Mouse (Mus musculus): ENCODE measurements around the gene Sgpl1.

DNA sequence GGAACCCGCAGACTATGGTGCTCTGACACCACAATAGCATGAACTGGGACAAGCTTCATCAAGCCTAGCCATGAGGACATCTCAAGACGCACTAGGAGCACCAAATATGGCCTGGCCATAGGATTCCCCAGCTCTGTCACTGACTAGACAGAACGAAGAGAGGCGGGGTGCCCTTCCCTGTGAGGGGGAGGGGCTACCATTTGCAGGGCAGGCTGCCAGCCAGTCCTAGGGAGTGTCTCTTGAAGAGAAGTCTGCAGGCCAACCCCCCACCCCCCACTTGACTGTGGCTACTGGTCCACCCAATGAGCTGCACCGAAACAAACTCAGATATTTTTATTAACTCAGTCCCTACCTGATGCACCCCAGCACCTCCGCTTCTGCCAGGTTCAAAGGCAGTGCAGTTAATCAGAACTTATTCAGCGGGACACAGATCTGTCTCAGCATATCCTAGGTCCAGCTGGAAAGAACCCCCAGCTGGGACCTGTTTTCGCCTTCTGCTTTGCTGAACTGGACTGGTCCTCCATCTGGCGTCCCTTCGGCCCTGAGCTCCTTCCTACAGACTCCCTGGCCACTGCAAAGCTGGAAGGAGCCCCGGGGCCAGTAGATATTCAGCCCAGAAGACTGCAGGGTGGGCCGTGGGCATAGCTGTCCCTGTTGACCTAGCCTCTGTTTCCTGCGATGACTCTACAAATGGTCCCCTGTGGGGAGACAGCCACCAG is 82.1 kb downstream of the Sgpl1 start:
- TF ChIP-seq POLR2A (IDR thresholded peaks at IDR 0.05; ENCODE audit: borderline replicate concordance, control insufficient read depth, low read depth, low read length), result no peak
- no peak for TF ChIP-seq CTCF (IDR thresholded peaks at IDR 0.05; ENCODE audit: control insufficient read depth, insufficient read depth, low read length)

All from bone marrow, adult 2 months (tissue).